Mouse (Mus musculus) cortical plate, adult 2 months (tissue): ENCODE measurements around the gene Tmem234.

Experiments used
- CTCF ChIP-seq: fragments of 200-500 bp; IDR thresholded peaks from 2 replicates; pipeline ENCODE4 v1.5.1; 2011; ENCODE audit warnings: mild to moderate bottlenecking, control low read depth, low read length; ENCODE audit not compliant: insufficient read depth; ENCODE audit errors: extremely low read depth
- POLR2A ChIP-seq: fragments of 200-500 bp; IDR thresholded peaks from 2 replicates; pipeline ENCODE4 v1.6.1; 2011; ENCODE audit warnings: mild to moderate bottlenecking, low read length, control low read depth; ENCODE audit not compliant: insufficient read depth; ENCODE audit errors: extremely low read depth

- TF ChIP-seq CTCF (no peak), POLR2A (no peak)
These were observed 20.1 kb upstream of the Tmem234 start for GRCm38 (mm10) chr4:129580347-129580746.
